Mouse (Mus musculus) megakaryocyte, embryonic 14.5 days (primary cell): Measurements from ENCODE around the gene Rpap3.

Experiments used
- FLI1 ChIP-seq: IDR thresholded peaks from 2 replicates; pipeline ENCODE4 v1.6.1; 2012; ENCODE audit warnings: low read length, inconsistent platforms, mixed read lengths
- GATA1 ChIP-seq: IDR thresholded peaks from 3 replicates; pipeline ENCODE4 v1.6.1; 2012; ENCODE audit warnings: mixed read lengths, low read length, inconsistent platforms, borderline replicate concordance

GRCm38 (mm10) chr15:97666457-97666770, 39.2 kb downstream of the Rpap3 start:
- no peak for TF ChIP-seq GATA1
- TF ChIP-seq FLI1 = no peak
